Mouse (Mus musculus): Measurements from ENCODE around the gene Ctxn1.

Ctxn1 gene

GRCm38 (mm10) chr8:4249213-4249612 lies 9.9 kb downstream of the Ctxn1 start:
- no peak for DNase-seq

DNA sequence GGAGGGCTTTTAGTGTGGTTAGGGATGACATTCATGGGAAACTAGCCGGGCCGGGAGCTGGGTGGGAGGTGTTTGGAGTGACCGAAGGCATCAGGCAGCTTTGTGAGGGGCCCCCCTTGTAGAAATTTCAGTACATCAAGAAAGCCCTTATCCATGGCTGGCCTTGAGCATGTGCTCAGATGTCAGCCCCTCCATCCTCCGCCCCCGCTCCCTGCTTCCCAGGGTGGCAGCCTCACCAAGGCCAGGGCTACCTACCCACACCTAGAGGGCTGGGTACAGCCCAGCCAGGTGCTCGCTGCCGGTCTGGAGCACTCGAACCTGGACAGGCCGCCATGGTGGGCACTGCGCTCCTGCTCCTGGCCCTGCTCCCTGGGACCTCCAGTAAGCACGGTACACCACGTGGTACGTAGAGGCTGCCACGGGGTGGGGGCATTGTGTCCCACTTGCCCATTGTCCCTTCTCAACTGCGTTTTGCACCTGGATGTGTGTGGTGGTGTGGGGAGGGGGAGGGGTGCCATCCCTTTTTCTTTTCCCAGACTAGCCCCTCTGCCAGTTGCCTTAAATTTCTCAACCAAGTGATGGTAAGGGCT lies 11.0 kb downstream of the Ctxn1 start, which contains the start of gene Tgfbr3l:
Gene Tgfbr3l, plus strand, starts transcription at position 264 of the 590 bp plus-strand sequence.
- no peak for DNase-seq

GRCm38 (mm10) chr8:4247241-4247640 lies 11.8 kb downstream of the Ctxn1 start:
- no peak for DNase-seq

GRCm38 (mm10) chr8:4245737-4246136 lies 13.3 kb downstream of the Ctxn1 start:
- DNase-seq: no peak

DNA sequence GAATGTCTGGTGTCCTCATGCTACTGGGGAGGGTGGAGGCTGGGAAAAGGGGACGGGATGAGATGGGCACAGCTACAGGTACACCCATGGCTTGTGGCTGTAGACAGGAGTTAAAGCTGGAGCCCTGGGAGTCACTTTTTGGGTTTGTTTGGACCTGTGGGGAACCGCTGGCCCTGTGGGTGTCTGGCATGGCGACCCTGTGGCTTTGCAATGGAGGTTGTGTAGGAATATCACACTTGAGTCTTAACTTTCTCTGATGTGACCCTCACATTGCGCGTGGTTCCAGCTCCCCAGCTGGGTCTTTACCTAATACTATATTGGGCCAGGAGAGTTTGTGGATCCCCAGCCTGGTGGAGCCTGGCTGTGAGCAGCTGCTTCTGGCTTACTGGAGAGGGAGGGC lies 14.0 kb downstream of the Ctxn1 start:
- DNase-seq: no peak

DNA sequence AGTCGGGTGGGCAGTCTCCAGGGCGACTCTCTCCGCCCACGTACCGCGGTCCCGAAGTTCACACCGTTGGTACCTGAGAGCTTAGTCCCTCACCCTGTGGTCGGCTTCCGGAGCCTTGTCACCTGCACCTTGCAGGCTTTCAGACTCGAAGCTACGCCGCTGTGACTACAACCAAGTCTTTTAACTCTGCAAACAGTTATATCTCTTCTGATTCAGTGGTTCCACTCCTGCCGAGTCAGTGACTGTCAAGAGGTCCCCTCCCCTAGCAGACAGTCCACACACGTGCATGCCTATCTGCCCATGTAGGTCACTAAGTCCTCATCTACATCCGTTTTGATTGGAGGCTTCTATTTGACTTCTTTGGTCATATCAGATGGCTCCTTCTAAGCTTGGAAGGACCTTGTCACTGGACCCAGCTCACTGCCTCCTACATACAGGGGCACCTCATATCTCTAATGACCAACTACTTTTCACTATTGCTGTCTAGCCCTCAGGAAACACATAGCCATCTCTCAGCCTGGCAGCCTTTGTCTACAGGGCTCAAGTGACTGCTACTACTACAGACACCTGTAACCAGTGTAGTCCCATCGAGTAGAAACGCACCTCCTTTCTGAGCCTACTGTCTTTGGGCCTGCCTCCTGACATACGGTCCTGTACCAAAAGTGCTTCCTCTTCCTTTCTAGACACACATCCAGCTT lies 19.7 kb downstream of the Ctxn1 start:
- DNase-seq: no peak

GRCm38 (mm10) chr8:4238434-4239192 lies 20.5 kb downstream of the Ctxn1 start, which contains the start of the genes Map2k7 and Gm49320:
Map2k7 (plus strand) TSS chr8:4238740.
Gm49320 (plus strand) TSS chr8:4238865.
- DNase-seq: peak; percentile 100

DNA sequence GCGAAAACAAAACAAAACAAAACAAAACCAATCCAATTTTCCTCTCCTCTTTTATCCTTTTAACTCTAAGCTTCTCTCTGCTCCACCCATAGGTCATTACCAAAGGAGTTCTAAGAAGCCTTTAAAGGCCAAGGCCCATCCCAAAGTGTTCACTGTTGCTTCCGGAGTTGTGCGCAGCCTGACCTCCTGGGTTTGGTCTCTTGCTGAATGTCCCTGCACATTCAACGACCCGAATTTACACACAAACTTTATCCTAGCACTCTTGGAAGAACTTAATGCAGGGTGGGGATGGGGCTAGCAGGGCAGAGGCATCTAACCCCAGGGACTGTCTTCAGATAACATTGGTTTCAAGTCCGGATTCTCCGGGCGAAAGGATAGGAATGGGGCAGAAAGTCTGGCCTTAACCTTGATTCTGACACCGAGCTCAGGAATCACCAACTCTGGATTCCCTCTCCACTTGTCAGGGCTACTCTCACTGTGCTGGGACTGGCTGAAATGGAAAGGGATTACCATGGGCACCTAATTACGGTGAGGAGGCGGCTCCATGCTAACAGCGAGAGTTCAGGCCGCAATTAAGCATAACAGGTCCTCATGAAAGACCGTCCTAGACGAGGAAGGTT lies 21.1 kb downstream of the Ctxn1 start:
- DNase-seq: peak; percentile 65

GRCm38 (mm10) chr8:4230612-4231351 lies 28.3 kb downstream of the Ctxn1 start:
- DNase-seq: no peak

DNA sequence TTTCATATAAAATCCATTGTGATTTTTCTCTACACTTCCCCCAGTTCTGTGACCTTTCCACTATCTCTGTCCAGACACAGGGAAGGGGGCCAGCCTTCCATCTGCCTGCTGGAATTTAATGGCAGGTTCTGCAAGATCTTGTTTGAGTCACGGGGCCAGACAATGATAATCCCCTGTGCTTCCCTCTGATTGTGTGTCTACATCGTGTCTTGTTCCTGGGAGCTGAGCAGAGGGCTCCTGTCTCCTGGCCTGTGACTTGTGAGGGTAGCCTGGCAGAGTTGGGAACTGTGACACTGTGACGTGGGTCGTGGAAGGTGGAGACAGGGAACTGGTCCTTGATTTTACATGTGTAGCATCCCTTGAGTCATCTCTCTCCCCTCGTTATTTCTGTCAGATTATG lies 29.3 kb downstream of the Ctxn1 start:
- DNase-seq: no peak

- no peak for DNase-seq
Observed at GRCm38 (mm10) chr8:4227919-4228318, 31.2 kb downstream of the Ctxn1 start.

DNA sequence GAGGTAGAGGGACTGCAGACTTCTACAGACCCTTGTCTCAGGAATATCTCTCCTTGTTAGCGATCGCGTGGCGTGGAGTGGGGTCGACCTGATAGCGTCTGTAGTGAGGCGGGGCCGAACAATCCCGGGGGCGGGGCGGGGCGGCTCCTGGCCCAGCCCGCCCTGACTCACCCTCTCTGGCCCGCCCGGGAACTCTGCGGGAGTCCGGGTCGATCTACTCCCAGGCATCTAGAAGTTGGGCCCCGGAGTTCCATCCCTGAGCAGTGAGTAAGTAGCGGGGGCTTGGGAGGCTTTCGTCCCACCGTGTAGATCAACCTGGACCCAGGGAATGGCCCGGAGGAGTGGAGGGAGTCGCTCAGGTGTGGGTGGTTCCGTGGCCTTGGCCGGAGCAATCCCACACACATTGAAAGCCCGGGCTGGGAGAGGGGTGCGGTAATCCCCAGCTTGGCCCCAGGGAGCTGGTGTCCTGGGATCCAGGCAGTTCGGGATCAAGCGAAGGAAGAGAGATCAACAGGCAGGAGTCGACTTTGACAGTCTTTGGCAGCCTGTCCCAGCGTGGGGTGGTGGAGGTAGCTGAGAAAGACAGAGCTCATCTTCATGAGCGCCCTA lies 32.2 kb downstream of the Ctxn1 start, which contains the start of gene Lrrc8e:
Gene Lrrc8e, plus strand, starts transcription at position 89 of the 609 bp plus-strand sequence.
- no peak for DNase-seq

DNA sequence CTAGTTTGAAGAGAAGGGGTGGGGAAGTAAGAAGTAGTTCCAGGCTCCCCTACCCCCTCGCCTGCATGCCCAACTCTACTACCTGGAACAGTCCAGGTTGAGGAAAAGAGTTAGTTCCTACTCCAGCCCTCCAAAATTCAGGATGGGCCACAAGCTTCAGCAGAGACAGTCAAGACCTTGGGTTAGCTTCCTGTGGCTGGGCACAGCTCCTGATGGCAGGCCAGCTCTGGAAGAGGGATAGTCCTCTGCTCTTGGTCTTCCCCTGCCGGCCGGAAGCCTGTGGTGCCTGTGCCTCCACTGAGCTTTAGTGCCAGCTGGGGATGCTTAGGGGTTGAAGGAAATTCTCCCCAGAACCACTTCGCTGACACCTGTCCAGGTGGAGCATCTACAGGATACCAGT lies 32.8 kb downstream of the Ctxn1 start:
- no peak for DNase-seq

DNA sequence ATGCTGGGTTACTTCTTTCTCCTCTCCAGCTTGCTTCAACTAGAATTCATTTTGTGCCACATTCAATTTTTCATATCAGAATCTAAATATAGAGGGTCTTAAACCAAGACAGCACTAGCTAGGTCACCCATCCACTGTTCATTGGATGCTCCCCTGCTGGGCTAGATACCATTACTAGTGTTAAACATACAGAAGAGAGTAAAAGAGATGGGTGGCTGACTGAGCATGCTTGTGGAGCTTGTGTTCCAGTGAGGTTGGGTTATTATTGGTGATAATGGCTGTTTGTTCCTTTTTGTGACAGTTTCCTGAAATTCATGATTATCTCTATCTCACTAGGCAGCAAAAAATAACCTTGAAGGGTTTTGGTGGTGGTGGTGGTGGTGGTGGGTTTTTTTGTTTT lies 37.0 kb downstream of the Ctxn1 start:
- no peak for DNase-seq

DNA sequence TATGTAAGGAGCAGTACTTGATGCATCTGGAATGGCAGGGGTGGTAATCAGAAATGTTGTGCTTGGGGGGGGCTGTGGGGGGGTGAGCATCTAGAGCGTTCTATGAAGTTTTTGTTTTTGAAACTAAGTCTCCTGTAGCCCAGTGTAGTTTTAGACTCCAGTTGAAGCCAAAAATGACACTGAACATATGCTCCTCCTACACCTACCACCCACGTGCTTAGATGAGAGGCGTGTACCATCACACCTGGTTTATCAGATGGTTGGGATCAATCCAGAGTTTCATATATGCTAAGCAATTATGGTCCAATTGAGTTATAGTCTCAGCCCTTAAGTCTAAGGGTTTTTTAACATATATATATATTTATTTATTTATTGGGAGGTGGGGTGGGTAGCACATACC lies 39.5 kb downstream of the Ctxn1 start:
- no peak for DNase-seq

DNA sequence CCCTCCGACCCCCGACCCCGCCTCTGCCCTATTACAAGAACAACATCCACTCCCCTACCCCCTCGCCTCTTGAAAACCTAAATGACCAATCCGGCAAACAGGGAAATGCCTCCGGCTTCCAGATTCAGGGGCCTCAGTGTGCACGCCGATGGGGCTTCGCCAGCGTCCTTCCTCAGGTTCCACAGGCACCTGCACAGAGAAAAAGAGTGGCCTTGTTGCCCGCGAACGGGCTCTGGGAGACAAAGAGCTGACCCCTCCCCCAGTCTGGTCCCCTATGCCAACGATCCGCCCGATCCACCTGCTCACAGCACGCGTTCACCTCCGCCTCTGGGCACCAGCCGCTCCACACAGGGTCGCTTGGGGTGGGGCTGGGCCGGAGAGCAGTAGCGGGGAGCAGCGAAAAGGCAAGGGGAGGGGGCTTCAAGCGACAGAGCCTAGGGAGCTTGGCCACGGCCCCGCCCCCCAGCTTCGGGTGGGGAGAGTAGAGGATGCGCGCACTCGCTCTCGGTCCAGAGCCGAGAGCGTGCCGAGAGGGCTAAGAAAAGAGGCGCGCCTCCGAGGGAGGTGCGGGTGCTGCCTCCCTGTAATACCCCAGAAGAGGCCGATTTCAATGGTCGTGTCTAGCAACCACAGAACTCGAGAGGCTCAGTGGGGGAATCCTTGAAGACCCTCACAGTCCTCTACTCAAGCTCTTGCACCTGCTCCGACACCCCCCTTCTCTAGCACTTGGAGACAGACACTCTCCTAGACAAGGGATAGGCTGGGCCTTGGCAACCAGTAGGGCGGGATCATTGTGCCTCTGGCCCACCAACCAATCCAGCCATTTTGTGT lies 42.1 kb downstream of the Ctxn1 start, which contains the start of gene Prr36:
Gene Prr36, minus strand, starts transcription at position 669 of the 831 bp plus-strand sequence.
- no peak for DNase-seq

GRCm38 (mm10) chr8:4216296-4216695 lies 42.8 kb downstream of the Ctxn1 start:
- DNase-seq: no peak

DNA sequence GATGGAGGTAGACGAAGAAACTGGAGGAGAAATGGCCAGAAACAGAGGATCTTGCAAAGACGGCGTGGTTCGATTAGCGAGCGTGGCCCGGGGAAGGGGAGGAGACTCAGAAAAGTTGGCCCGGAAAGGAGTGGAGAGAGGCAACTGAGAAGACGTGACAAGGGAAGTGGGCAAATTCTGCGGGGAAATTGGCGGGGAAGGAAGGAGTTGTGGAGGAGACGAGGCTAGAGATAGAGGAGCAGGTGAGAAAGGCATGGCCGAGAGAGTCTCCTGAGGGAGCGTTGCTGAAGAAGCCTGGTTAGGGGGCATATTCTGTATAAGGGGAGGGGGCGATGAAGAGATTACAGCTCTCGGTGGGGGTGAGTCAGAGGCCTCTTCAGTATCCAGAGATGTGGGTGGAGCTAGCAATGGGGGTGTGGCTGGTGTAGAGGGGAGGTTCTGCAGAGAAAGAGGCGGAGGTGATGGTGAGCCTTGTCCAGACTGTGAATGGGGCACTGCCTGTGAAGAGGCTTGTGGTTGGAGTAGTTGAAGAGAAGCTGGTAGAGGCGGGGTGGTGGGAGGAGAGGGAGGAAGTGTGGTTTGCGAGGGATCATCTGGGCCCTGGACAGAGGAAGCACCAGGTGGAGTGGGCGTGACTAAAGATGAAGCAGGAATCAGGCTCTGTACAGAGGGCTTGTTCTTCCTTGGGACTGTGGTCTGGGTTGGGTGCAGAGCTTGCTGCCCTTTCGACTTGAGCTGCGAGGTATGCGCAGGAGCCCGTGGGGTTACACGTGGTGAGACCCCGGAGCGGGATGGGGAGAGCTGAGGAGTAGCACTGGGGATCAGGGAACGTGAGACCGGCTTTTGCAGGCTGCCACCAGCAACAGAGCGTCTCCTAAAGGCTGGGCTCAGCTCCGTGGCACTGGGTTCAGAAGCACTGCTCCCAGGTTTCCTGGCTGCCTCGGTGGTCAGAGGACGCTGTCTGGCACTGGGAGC lies 44.8 kb downstream of the Ctxn1 start:
- peak; percentile 43 for DNase-seq

DNA sequence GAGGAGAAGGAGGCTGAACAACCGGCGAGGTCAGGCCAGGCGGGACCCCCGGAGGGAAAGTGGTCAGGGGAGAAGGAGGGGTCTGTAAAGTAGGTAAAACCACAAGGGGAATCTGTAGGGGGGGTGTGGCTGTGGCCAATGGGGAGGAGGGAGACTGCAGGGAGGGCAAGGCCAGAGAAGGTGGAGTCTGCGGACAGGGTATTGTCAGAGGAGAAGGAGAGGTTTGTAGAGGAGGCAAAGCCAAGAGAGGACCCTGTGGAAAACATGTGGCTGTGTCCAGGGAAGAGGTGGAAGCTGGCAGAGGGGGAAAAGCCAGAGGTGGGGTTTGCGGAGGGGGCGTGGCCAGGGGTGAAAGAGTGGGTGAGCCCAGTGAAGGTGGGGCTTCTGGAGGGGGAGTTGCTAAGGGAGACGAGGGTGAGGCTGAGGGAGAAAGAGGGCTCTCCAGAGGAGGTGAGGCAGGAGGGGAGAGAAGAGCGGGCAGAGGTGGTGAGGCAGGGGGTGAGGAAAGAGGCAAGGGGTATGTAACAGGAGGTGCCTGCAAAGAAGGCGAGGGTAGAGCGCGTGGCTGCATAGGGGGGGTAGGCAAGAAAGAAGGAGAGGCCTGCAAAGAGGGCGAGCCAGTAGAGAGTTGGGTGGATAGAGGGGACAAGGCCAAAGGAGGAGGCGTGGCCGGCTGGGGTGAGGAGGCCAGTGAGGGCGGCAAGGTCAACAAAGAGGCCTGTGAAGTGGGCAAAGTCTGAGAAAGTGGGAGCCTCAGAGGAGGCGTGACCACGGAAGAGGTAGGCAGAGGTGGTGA lies 45.7 kb downstream of the Ctxn1 start:
- DNase-seq: peak; percentile 44
